Mouse (Mus musculus): Measurements from ENCODE around the gene Srp68. TPM values are rescaled to one million over a fixed set of nuclear protein-coding genes. Genes with fewer than 3 reads are reported as not detected.
"Not testable (repeated sequence)": the region's sequence is repeated elsewhere in the genome, so short reads cannot be mapped to it uniquely, and the experiment has no call there.

Gene Srp68
- polyA plus RNA-seq, 1 experiment from 2014 or later: 66.4 TPM

DNA sequence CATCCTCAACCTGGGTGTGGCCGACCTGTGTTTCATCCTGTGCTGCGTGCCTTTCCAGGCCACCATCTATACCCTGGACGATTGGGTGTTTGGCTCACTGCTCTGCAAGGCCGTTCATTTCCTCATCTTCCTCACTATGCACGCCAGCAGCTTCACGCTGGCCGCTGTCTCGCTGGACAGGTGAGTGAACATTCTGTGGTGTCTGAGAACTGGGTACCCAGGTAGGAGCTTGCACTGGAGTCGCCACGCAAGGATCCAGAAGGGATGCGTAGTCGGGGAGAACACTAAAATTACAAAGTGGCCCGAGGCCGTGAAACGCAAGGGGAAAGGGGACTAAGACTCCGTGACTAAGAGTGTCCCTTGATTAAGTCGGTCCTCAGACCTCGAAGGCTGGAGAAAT is 7.7 kb upstream of the Srp68 start:
- H3K4me1 ChIP-seq: peaks cover 8% of the 10 kb centered on the region
- peak overlapping the region; percentile 43 for H3K4me2 ChIP-seq
- peaks cover 4% of the 10 kb centered on the region; the same call in 1 of the 2 replicates for H3K9me3 ChIP-seq (replicated peaks)
- H3K4me3 ChIP-seq: peak overlapping the region; percentile 28
- H3K27me3 ChIP-seq (replicated peaks): peaks cover 74% of the 10 kb centered on the region
- H3K36me3 ChIP-seq: no peaks in the 10 kb centered on the region
- no peak overlapping the region for H3K9ac ChIP-seq
- ATAC-seq: no peak
- 4% methylated on average over 18 of the region's 18 CpGs for WGBS (ENCODE audit: insufficient replicate concordance)
- no peak overlapping the region for H3K27ac ChIP-seq

- Histone ChIP-seq H3K27me3 (replicated peaks) (peaks cover 69% of the 10 kb centered on the region), H3K4me1 (peaks cover 8% of the 10 kb centered on the region), H3K4me2 (peak within 1 kb of the TSS; percentile 43), H3K4me3 (peak within 1 kb of the TSS; percentile 28), H3K9ac (no peak within 1 kb of the TSS), H3K27ac (no peak within 1 kb of the TSS), H3K36me3 (no peaks in the 10 kb centered on the region), H3K9me3 (replicated peaks) (peaks cover 4% of the 10 kb centered on the region; the same call in 1 of the 2 replicates)
- 8% methylated on average over 48 of the region's 48 CpGs for WGBS (ENCODE audit: insufficient replicate concordance)
- ATAC-seq: no peak
Observed at GRCm38 (mm10) chr11:116280751-116281663, 7.0 kb upstream of the Srp68 start, which contains the start of gene Galr2. Galr2 (plus strand) TSS chr11:116280939.

DNA sequence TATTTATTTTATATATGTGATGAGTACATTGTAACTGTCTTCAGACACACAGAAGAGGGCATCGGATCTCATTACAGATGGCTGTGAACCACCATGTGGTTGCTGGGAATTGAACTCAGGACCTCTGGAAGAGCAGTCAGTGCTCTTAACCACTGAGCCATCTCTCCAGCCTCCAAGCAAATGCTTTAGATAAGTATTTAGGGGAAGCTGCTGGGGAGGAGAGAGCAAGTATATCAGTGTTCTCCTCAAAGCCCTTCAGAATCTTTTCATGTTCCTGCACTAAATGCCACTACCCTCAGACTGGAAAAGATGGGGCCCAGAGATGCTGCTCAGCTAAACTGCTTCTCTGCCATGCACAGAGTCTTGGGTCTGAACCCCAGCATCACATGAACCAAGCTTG is 3.2 kb upstream of the Srp68 start:
- H3K4me2 ChIP-seq; H3K9me3 ChIP-seq (replicated peaks); ATAC-seq; H3K9ac ChIP-seq; H3K36me3 ChIP-seq; H3K27ac ChIP-seq; H3K4me3 ChIP-seq: not testable (repeated sequence)
- Histone ChIP-seq H3K4me1 (peaks cover 30% of the 10 kb centered on the region), H3K27me3 (replicated peaks) (peaks cover 31% of the 10 kb centered on the region)
- WGBS (ENCODE audit: insufficient replicate concordance): 74% methylated on average over 1 of the region's 1 CpGs

DNA sequence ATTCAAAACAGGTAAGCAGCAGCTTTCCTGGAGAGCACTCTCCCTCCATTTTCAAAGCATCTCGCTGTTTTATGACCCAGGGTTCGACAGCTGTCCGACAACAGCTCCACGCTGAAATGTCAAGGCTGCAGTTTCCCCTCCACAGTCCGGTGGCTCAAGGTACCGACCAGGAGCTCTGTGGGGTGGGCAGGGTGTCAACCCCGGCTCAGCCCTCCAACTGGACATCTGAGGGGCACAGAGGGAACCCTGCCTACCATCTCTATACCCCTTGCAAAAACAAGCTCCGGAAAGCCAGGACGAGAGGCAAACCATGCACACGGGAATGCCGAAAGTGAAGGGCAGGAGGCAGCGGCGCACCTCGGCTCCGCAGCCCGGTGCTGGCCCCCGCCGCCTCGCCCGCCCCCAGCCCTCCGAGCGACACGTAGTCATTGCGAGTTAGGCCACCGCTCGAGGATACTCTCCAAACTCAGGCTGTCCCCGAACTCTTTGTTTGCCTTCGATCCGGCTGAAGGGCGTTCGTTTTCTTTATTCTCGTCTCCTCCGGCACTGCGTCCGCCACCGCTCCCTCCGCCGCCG is 460 bp downstream of the Srp68 start:
- peak overlapping the region; percentile 80 for H3K4me2 ChIP-seq
- ATAC-seq: peak; percentile 67
- H3K4me3 ChIP-seq: peak overlapping the region; percentile 95
- H3K27me3 ChIP-seq (replicated peaks): no peaks in the 10 kb centered on the region
- H3K4me1 ChIP-seq: peaks cover 49% of the 10 kb centered on the region
- H3K9ac ChIP-seq: peak overlapping the region; percentile 94
- H3K27ac ChIP-seq: peak overlapping the region; percentile 82
- H3K36me3 ChIP-seq: peaks cover 41% of the 10 kb centered on the region
- under 1% methylated on average over 39 of the region's 39 CpGs for WGBS (ENCODE audit: insufficient replicate concordance)
- no peaks in the 10 kb centered on the region for H3K9me3 ChIP-seq (replicated peaks)

GRCm38 (mm10) chr11:116272589-116273468 is 1.2 kb downstream of the Srp68 start:
- WGBS (ENCODE audit: insufficient replicate concordance): 21% methylated on average over 12 of the region's 12 CpGs
- Histone ChIP-seq H3K27ac (peak overlapping the region; percentile 82; the same call in 1 of the 2 replicates), H3K27me3 (replicated peaks) (no peaks in the 10 kb centered on the region), H3K9ac (peak overlapping the region; percentile 94), H3K4me3 (peak overlapping the region; percentile 95), H3K4me1 (peaks cover 49% of the 10 kb centered on the region), H3K9me3 (replicated peaks) (no peaks in the 10 kb centered on the region), H3K36me3 (peaks cover 48% of the 10 kb centered on the region), H3K4me2 (peak overlapping the region; percentile 80)
- no peak for ATAC-seq

- Histone ChIP-seq H3K27me3 (replicated peaks) (no peaks in the 10 kb centered on the region), H3K4me2 (no peak overlapping the region), H3K9me3 (replicated peaks) (no peaks in the 10 kb centered on the region), H3K36me3 (peaks cover 80% of the 10 kb centered on the region), H3K4me1 (peaks cover 60% of the 10 kb centered on the region), H3K27ac (no peak overlapping the region), H3K4me3 (no peak overlapping the region), H3K9ac (no peak overlapping the region)
- no peak for ATAC-seq
- WGBS (ENCODE audit: insufficient replicate concordance): 83% methylated on average over 8 of the region's 8 CpGs
Observed at GRCm38 (mm10) chr11:116269560-116269959, 4.5 kb downstream of the Srp68 start.

- no peaks in the 10 kb centered on the region for H3K9me3 ChIP-seq (replicated peaks)
- no peak overlapping the region for H3K4me2 ChIP-seq
- no peak for ATAC-seq
- no peaks in the 10 kb centered on the region for H3K27me3 ChIP-seq (replicated peaks)
- no peak overlapping the region for H3K9ac ChIP-seq
- 90% methylated on average over 6 of the region's 6 CpGs for WGBS (ENCODE audit: insufficient replicate concordance)
- H3K4me1 ChIP-seq: peaks cover 55% of the 10 kb centered on the region
- no peak overlapping the region for H3K4me3 ChIP-seq
- no peak overlapping the region for H3K27ac ChIP-seq
- peaks cover 92% of the 10 kb centered on the region for H3K36me3 ChIP-seq
Observed at GRCm38 (mm10) chr11:116268313-116268712, 5.7 kb downstream of the Srp68 start.

DNA sequence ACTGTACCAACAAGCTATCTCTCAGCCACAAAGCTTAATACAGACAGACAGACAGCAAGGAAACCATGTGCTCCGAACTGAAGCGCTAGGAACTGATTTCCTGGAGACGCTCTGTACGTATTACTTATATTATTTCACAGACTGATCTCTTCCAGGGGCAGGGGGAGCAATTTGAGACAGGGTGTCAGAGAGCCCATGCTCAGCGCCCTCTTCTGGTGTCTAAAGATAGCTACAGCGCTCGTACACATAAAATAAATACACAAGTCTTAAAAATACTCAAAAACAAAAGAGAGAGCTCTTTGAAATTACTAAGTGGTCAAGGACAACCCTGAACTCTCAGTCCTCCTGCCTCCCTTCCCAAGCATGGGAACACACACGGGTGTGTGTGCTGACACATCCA is 6.4 kb downstream of the Srp68 start:
- Histone ChIP-seq H3K9me3 (replicated peaks) (no peaks in the 10 kb centered on the region), H3K4me2 (no peak overlapping the region), H3K4me1 (peaks cover 51% of the 10 kb centered on the region), H3K4me3 (no peak overlapping the region), H3K9ac (no peak overlapping the region), H3K27me3 (replicated peaks) (no peaks in the 10 kb centered on the region), H3K36me3 (peaks cover 99% of the 10 kb centered on the region), H3K27ac (no peak overlapping the region)
- ATAC-seq: no peak
- WGBS (ENCODE audit: insufficient replicate concordance): 79% methylated on average over 8 of the region's 8 CpGs

GRCm38 (mm10) chr11:116265850-116266249 is 8.2 kb downstream of the Srp68 start:
- no peak overlapping the region for H3K9ac ChIP-seq
- H3K27me3 ChIP-seq (replicated peaks): no peaks in the 10 kb centered on the region
- WGBS (ENCODE audit: insufficient replicate concordance): 75% methylated on average over 4 of the region's 4 CpGs
- no peak for ATAC-seq
- H3K9me3 ChIP-seq (replicated peaks): no peaks in the 10 kb centered on the region
- H3K4me3 ChIP-seq: no peak overlapping the region
- H3K4me1 ChIP-seq: peaks cover 34% of the 10 kb centered on the region
- peaks cover 99% of the 10 kb centered on the region for H3K36me3 ChIP-seq
- H3K4me2 ChIP-seq: no peak overlapping the region
- H3K27ac ChIP-seq: peak overlapping the region; percentile 37; the same call in 1 of the 2 replicates

GRCm38 (mm10) chr11:116265352-116265751 is 8.7 kb downstream of the Srp68 start:
- Histone ChIP-seq H3K27me3 (replicated peaks) (no peaks in the 10 kb centered on the region), H3K9me3 (replicated peaks) (no peaks in the 10 kb centered on the region), H3K4me3 (no peak overlapping the region), H3K4me1 (peaks cover 29% of the 10 kb centered on the region), H3K27ac (peak overlapping the region; percentile 37; the same call in 1 of the 2 replicates), H3K36me3 (peaks cover 99% of the 10 kb centered on the region), H3K4me2 (no peak overlapping the region), H3K9ac (no peak overlapping the region)
- 78% methylated on average over 11 of the region's 11 CpGs for WGBS (ENCODE audit: insufficient replicate concordance)
- peak; percentile 85 for ATAC-seq

GRCm38 (mm10) chr11:116260259-116260658 is 13.8 kb downstream of the Srp68 start:
- no peak overlapping the region for H3K4me3 ChIP-seq
- H3K9me3 ChIP-seq (replicated peaks): no peaks in the 10 kb centered on the region
- WGBS (ENCODE audit: insufficient replicate concordance): 80% methylated on average over 7 of the region's 7 CpGs
- H3K4me2 ChIP-seq: no peak overlapping the region
- H3K36me3 ChIP-seq: peaks cover 99% of the 10 kb centered on the region
- H3K9ac ChIP-seq: no peak overlapping the region
- no peak overlapping the region for H3K27ac ChIP-seq
- peaks cover 13% of the 10 kb centered on the region for H3K4me1 ChIP-seq
- no peak for ATAC-seq
- H3K27me3 ChIP-seq (replicated peaks): no peaks in the 10 kb centered on the region
